Mouse (Mus musculus): Measurements from ENCODE around the gene Ctf1. TPM values are rescaled to one million over a fixed set of nuclear protein-coding genes. Genes with fewer than 3 reads are reported as not detected.
A peak's percentile ranks its signal among the peaks of the same experiment; 100 is the strongest.

Gene Ctf1
- polyA plus RNA-seq (2015; fragmentation: Nextera tagmentation; extraction: Ambion mirVana): 2.5 and 3.2 TPM in 2 replicates

GRCm38 (mm10) chr7:127712461-127713385, at the start of gene Ctf1:
Gene Ctf1 (plus strand): TSS chr7:127712736.

GRCm38 (mm10) chr7:127708207-127709078, 4.1 kb upstream of the Ctf1 start, which contains the start of gene Bcl7c:
Gene Bcl7c (minus strand): TSS chr7:127708933.

GRCm38 (mm10) chr7:127732066-127732465, 19.5 kb downstream of the Ctf1 start, which contains the start of gene Ctf2:
Gene Ctf2 (minus strand): TSS chr7:127732166.

GRCm38 (mm10) chr7:127744366-127745045, 32.0 kb downstream of the Ctf1 start, which contains the start of gene Fbxl19:
Gene Fbxl19 (plus strand): TSS chr7:127744543.

MicroRNAs within 50 kb of the gene (microRNA counts, 519-probe panel; counts per million panel counts)
- microRNA mmu-miR-762: 2,530 counts per million, percentile 3 among the panel's probes with 10 or more counts

Other genes with a start within 250 kb of the Ctf1 start
- gene Fbrs, start 233.5 kb upstream of the Ctf1 start, polyA plus RNA-seq (2015; fragmentation: Nextera tagmentation; extraction: Ambion mirVana): 8.0 and 13.0 TPM in 2 replicates
- gene Srcap, start 200.8 kb upstream of the Ctf1 start, polyA plus RNA-seq (2015; fragmentation: Nextera tagmentation; extraction: Ambion mirVana): 16.1 and 18.0 TPM in 2 replicates
- gene Gm42715, start 193.2 kb upstream of the Ctf1 start, polyA plus RNA-seq (2015; fragmentation: Nextera tagmentation; extraction: Ambion mirVana): 9.1 and 10.1 TPM in 2 replicates
- gene Tmem265, start 151.3 kb upstream of the Ctf1 start, polyA plus RNA-seq (2015; fragmentation: Nextera tagmentation; extraction: Ambion mirVana): 4.8 and 7.5 TPM in 2 replicates
- gene Phkg2, start 139.4 kb upstream of the Ctf1 start, polyA plus RNA-seq (2015; fragmentation: Nextera tagmentation; extraction: Ambion mirVana): 30.1 and 30.9 TPM in 2 replicates
- 7.6 and 9.4 TPM in 2 replicates for gene Ccdc189, start 124.1 kb upstream of the Ctf1 start, polyA plus RNA-seq (2015; fragmentation: Nextera tagmentation; extraction: Ambion mirVana)
- 22.3 and 22.4 TPM in 2 replicates for gene Rnf40, start 124.0 kb upstream of the Ctf1 start, polyA plus RNA-seq (2015; fragmentation: Nextera tagmentation; extraction: Ambion mirVana)
- 1.7 and 2.2 TPM in 2 replicates for gene Zfp629, start 96.9 kb upstream of the Ctf1 start, polyA plus RNA-seq (2015; fragmentation: Nextera tagmentation; extraction: Ambion mirVana)
- gene Bcl7c, start 3.8 kb upstream of the Ctf1 start, polyA plus RNA-seq (2015; fragmentation: Nextera tagmentation; extraction: Ambion mirVana): 27.9 and 29.8 TPM in 2 replicates
- gene Ctf2, start 19.4 kb downstream of the Ctf1 start, polyA plus RNA-seq (2015; fragmentation: Nextera tagmentation; extraction: Ambion mirVana): 0.15 and 0.26 TPM in 2 replicates
- gene Fbxl19, start 31.8 kb downstream of the Ctf1 start, polyA plus RNA-seq (2015; fragmentation: Nextera tagmentation; extraction: Ambion mirVana): 4.8 and 4.9 TPM in 2 replicates
- 14.0 and 17.9 TPM in 2 replicates for gene Orai3, start 57.1 kb downstream of the Ctf1 start, polyA plus RNA-seq (2015; fragmentation: Nextera tagmentation; extraction: Ambion mirVana)
- gene Setd1a, start 63.9 kb downstream of the Ctf1 start, polyA plus RNA-seq (2015; fragmentation: Nextera tagmentation; extraction: Ambion mirVana): 13.0 and 14.9 TPM in 2 replicates
- gene Gm49388, start 72.9 kb downstream of the Ctf1 start, polyA plus RNA-seq (2015; fragmentation: Nextera tagmentation; extraction: Ambion mirVana): not detected in 2 replicates
- gene Hsd3b7, start 87.9 kb downstream of the Ctf1 start, polyA plus RNA-seq (2015; fragmentation: Nextera tagmentation; extraction: Ambion mirVana): 15.4 and 17.9 TPM in 2 replicates
- gene Stx4a, start 111.6 kb downstream of the Ctf1 start, polyA plus RNA-seq (2015; fragmentation: Nextera tagmentation; extraction: Ambion mirVana): 31.5 and 36.4 TPM in 2 replicates
- gene Stx1b, start 111.8 kb downstream of the Ctf1 start, polyA plus RNA-seq (2015; fragmentation: Nextera tagmentation; extraction: Ambion mirVana): 0.32 and 0.75 TPM in 2 replicates
- gene Zfp646, start 163.5 kb downstream of the Ctf1 start, polyA plus RNA-seq (2015; fragmentation: Nextera tagmentation; extraction: Ambion mirVana): 5.7 and 5.9 TPM in 2 replicates
- gene Zfp668, start 164.1 kb downstream of the Ctf1 start, polyA plus RNA-seq (2015; fragmentation: Nextera tagmentation; extraction: Ambion mirVana): 10.2 and 10.5 TPM in 2 replicates
- gene Prss53, start 178.2 kb downstream of the Ctf1 start, polyA plus RNA-seq (2015; fragmentation: Nextera tagmentation; extraction: Ambion mirVana): 0.21 and 0.31 TPM in 2 replicates
- gene Gm21974, start 182.7 kb downstream of the Ctf1 start, polyA plus RNA-seq (2015; fragmentation: Nextera tagmentation; extraction: Ambion mirVana): not detected in 2 replicates
- gene Vkorc1, start 182.9 kb downstream of the Ctf1 start, polyA plus RNA-seq (2015; fragmentation: Nextera tagmentation; extraction: Ambion mirVana): 66.3 and 74.3 TPM in 2 replicates
- gene Bckdk, start 191.3 kb downstream of the Ctf1 start, polyA plus RNA-seq (2015; fragmentation: Nextera tagmentation; extraction: Ambion mirVana): 70.9 and 73.8 TPM in 2 replicates
- 19.3 and 20.4 TPM in 2 replicates for gene Kat8, start 199.8 kb downstream of the Ctf1 start, polyA plus RNA-seq (2015; fragmentation: Nextera tagmentation; extraction: Ambion mirVana)
- gene Prss8, start 217.4 kb downstream of the Ctf1 start, polyA plus RNA-seq (2015; fragmentation: Nextera tagmentation; extraction: Ambion mirVana): 0.52 and 0.64 TPM in 2 replicates
- gene Prss36, start 234.0 kb downstream of the Ctf1 start, polyA plus RNA-seq (2015; fragmentation: Nextera tagmentation; extraction: Ambion mirVana): 1.9 TPM in 2 replicates